Mouse (Mus musculus): ENCODE data around the gene Gse1.

The Gse1 gene

DNA sequence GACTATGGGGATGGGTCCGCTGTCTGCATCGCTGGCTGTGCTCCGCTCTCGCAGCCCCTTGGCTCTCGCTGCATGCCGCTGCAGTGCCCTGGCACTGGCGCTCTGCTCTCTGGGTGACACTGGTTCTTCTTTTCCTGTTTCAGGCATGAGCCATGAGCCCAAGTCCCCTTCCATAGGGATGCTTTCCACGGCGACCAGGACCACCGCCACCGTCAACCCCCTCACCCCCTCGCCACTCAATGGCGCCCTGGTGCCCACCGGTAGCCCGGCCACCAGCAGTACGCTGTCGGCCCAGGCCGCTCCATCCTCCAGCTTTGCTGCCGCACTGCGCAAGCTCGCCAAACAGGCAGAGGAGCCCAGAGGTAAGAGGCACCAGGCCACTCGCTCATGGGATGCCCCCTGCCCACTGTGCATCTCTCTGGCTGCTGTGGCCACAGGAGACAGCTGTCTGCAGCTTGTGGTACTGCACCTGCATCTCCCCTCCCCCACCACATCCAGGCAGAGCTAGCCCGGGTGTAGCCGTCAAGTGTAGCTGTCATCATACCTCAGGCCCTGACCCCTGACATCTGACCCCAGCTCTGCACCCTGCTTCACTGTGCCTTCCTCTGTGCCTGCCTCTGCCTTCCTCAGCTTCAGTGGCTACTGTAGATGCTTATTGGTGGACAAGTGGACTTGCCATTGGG is 325.3 kb downstream of the Gse1 start:
- no peak for DNase-seq (ENCODE audit: low spot score)

DNA sequence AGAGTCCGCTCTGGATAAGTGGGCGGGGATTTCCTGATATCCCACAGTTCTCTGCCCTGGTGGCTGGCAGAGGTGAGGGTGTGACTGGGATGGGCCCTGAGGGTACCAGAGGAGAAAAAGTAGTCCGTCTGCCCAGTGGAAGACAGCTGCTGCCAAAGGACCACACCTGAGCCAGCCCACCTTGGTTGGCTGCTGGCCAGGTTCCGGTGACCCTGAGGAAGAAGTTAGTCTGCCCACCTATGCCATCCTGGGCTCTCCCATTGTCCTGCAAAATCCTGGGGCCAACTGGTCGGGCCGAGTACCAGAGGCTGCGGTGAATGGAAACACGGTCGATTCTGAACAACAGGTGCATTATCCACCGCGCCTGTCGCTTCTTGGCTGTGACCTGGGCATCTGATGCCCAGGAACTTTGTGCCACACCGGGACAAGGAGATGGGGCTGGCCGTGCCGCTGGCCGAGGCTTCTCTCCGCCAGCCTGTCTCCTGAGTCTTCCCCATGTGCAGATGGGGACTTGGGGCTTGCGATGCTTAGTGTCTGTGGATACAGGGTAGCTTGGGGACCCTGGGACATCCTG is 326.3 kb downstream of the Gse1 start:
- DNase-seq (ENCODE audit: low spot score): no peak

DNA sequence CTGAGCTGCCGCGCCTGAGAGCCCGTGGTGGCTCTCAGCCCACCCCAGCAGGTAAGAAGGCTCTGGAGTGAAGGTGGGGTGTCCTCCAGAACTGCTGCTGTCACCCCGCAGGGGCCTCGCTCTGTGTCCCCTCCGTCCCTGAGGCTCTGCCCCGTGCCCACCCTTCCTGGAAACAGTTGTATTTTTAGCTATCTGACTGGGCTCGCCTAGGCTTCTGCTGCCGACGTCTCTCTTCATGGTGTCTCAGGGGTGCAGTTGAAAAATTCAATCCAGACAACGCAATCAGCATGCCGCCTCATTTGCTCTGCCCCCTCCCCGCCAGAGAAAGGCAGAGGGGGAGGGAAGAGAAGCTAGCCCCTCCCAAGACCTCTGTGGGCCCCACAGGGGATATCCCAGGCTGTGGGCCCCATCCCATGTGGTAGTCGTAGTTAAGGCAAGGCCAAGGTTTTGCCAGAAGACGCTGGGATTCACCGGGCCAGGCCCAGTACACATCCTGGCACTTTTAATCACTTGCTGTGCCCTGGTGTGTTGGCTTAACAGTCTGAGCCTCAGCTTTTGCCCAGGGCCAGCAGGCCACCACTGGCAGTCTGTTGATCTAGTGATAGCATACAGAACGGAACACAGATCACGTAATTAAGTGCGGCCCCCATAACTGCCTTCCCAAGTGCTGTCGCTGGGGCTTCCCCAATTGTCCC is 328.1 kb downstream of the Gse1 start:
- no peak for DNase-seq (ENCODE audit: low spot score)

DNA sequence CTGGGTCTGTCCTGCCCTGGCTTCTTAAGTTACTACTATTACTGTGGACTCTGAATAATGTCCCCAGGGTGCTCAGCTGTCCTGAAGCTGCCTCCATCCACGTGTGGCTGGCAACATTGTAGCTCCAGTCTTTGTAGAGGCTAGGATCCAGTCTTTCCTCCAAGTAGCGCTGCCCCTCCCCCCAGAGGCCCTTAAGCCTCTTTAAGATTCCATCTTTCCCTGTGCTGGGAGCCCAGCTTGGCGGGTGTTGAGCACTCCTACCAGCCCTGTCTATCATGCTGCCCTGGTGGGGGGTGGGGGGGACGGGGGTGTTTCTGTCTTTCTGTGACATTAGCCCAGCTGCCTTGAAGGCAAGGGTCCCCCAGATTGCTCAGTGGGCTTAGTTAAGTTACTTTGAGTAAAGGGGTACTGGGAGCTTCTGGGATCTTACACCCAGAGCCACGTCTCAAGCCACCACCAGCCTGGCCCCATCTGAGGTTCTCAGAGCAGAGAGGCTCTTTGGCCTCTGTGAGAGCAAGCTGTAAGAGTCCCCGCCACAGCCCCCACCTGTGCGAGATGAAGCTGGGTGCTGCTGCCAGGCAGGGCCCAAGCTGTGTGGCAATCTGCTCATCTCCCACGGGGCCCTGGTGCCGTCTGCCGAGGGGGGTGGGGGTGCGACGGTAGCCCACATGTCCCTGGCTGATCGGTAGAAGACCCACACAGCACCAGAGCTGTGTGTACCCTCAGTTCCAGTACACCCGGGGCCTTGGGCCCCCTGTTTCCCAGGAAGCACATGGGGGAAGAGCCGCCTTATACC is 329.1 kb downstream of the Gse1 start:
- DNase-seq (ENCODE audit: low spot score): peak; percentile 54

DNA sequence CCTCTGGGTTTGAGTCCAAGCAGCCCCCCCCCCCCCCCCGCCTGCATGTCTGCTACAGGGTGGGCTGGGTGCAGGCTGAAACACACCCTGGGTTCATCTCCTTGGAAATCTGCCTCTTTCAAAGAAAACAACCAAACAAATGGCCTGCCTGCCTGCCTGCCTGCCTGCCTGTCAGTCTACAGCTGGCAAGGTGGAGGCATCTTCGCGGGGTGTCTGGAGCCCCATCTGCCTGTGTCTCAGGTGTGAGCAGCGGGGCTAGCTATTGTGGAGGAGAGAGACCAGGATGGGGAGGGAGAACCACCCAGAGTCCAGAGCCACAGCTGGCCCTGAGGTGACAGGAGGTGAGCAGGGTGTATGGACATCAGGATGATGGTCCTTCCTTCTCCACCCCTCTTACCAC is 329.9 kb downstream of the Gse1 start:
- no peak for DNase-seq (ENCODE audit: low spot score)

DNA sequence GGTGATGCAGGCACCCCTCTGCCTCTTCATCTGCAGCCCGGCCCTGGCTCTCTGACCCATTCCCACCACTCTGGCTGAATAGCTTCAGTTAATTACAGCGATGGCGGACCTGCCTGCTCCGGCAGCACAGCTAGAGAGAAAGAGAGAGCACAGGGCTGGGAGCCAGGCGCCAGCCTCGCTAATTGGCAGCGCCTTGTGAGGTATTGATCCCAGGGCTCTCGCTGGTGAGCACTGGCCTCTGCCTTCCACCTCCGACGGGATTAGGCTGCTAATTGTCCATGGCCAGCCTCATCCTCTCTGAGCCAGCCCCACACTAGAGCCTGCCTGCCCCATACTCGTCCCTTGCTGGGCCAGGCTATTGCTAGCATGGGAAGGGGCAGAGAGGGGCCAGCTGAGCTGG is 331.4 kb downstream of the Gse1 start:
- DNase-seq (ENCODE audit: low spot score): peak; percentile 64

DNA sequence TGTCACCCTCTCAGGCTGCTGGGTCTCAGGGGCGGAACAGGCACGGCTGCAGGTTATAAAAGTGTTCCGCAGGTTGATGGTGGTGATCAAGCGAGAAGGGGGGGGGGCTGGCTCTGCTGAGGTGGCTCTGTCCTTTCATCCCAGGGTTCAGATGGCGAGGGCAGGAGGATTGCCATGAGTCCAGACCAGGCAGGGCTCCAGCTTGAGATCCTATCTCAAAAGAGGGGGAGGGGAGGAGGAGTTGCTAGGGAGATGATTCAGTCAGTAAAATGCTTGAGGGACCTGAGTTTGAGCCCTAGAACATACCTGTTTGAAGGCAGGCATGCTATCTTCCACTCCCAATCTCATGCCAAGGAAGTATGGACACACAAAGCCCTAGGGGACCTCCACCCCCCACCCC is 332.3 kb downstream of the Gse1 start:
- no peak for DNase-seq (ENCODE audit: low spot score)

DNA sequence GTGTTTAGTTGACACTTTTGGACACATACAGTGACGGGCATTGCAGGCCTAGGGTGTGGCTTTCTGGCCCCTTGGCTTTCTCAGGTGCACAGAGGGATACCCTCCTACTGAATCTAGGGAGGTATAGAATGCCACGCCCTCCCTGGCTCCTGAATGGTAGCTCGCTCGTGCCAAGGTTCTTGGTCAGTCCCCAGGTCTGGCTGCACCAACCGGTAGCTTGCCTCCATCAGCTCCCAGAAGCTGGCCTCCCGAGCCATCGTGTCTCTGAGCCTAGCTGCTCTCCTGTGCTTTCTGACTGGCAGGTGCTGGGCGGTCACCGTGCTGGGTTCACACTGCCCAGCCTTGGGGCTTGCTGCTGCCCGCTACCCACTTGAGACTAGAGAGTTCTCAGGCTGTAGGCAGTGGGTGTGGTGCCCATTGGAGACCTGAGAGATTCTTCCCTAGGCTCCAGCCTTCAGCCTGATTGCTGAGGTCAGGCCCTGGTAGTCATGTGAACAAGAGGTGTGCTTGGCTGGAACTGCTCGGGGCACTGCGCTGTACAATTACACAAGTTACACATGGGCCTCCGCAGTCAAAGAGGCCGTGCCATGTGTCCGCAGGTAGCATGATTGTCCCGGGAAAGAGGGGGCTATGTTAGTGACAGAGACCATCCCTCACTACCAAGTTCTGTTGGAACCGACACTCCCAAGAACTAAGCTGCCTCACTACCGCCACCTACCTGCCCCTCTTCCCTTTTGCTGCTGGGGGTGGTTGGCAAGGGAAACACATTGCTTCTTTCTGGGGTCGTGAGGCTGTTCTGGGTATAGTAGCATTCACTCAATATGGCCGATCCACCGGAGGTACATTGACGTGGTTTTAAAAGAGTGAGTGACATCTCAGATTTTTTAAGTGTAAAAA is 333.5 kb downstream of the Gse1 start:
- DNase-seq (ENCODE audit: low spot score): peak; percentile 59

DNA sequence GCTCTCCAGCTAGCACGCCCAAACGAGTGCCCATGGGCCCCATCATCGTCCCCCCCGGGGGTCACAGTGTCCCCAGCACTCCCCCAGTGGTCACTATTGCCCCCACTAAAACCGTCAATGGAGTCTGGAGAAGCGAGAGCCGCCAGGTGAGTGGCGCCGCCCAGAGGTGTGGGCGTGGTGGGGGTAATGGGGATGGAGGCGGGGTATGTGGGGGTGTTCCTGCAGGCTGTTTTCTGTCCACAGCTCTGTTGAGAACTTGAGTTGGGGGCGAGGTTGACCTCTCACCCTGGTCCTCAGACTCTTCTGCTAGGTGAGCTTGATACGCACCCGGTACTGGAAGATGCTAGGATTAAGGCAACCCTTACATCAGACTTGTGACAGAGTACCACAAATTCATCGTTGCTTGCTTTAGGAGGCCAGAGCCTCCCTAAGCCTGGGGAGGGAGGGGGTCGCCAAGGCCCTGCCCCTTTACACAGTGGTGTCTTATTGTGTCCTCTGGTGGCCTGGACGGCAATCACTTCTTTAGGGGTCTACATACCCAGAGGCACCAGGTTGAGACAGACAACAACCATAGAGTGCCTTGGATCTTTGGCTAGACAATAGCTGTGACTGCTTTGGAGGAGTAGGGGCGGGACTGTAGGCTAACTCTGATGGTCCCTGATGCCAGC is 334.6 kb downstream of the Gse1 start:
- DNase-seq (ENCODE audit: low spot score): no peak

DNA sequence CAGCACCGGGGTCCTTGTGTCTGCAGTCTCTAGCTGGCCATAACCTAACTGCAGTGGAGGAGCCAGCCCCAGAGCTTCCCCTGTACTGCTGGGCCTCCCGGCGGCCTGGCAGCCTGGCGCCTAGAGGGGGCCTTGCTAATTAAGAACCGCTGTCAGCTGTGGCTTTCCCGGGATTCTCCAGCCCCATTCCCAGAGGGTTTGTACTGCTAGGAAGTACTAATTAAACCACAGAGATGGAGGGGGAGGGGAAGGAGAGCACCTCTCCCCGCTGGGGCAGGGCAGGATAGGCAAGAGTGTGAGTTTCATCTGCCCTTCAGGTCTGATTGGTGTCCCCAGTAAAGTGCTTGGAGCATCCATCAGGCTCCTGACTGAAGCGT is 335.1 kb downstream of the Gse1 start:
- DNase-seq (ENCODE audit: low spot score): peak; percentile 66

DNA sequence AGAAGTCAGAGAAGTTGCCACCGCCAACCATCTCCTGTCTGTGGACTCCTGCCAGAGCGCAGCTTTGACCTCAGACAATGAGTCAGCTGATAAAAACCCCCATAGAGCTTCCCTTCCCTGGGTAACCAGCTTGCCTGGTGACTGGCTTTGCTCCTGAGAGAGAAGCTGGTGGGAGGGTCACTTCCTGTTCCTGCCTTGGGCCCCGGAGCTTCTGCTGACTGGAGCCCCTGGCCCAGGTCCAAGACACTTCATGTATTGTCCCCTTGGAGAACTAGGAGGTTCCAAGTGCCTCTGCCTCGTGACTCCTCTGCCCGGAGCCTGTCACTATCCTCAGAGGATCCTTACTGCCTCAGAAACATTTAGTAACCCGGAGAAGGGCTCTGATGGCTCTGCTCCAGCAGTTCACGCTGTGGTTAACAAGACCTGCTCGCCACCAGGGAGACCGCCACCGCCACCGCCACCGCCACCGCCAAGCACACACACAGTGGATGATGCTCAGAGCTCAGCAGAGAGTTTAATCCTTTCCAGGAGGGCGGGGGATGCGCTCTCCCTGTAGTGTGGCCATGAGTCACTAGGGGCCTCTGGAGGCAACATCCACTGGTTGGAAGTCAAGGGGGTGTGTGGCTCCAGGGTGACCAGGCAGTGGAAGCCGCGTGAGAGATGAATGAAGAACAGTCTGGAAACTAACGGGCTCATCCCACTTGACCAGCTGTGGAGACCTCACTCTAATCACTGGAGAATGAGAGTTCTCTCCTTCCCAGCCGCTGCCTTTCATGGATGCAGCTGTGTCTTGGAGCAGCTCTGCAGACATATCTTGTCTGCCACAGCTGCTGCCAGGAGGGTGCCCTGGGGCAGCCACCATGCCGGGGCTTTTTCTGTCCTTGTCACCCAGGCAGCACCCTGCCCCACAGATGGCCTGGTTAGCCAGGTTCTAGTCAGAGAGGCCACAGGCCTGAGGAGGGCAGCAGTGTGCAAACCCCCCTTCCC is 335.9 kb downstream of the Gse1 start:
- DNase-seq (ENCODE audit: low spot score): no peak

DNA sequence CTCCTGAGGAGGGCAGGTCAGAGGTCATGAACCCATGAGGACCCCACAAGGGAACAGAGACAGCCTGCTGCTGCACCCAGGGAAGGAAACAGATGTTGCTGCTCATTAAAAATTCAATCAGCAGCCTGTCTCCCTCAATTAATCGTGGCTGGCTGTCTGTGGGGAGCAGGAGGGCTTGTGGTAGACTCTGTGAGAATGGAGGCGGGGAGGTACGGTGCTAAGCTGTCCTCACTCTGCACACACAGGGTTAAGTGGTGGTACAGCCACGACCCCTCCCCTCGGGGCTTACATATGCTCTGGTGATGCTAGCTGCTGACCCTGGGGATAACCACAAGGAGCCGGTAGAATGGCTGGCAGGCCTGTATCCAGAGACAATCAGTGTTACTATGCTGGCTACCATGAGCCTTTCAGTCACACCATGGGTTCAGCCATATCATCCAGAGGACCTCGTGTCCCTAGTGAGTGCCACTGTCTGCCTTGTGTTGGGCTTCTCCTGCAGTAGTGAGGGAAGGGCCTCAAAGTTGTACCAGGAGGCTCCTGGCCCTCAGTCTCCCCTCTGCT is 337.0 kb downstream of the Gse1 start:
- peak; percentile 75 for DNase-seq (ENCODE audit: low spot score)

DNA sequence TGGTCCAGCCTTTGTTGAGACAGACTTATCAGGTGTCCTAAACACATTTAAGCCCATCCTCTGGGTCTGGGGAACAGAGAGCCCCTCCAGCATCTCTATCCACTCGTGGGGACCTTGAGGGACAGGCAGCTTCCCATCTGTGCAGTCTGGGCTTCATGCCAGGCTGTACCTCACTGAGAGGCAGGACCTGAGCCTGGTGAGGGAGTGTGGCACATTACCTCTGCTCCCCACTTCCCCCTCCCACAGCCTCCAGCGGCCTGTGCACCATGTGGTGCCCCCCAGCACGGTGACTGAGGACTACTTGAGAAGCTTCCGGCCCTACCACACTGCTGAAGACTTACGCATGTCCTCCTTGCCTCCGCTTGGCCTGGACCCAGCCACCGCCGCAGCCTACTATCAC is 338.4 kb downstream of the Gse1 start:
- no peak for DNase-seq (ENCODE audit: low spot score)

DNA sequence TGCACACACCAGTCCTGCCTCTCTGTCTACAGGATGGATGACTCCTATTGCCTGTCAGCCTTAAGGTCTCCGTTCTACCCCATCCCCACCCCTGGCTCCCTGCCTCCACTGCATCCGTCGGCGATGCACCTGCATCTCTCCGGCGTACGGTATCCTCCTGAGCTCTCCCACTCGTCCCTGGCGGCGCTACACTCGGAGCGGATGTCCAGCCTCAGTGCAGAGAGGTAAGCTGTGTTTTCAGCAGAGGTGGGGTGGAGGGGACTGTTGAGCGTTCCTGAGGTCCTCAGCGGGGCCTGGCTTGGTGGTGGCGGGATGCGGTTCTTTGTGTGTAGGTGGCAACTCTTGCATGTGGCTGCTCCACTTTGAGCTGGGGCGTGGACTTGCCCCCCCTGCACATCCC is 339.5 kb downstream of the Gse1 start:
- DNase-seq (ENCODE audit: low spot score): no peak

DNA sequence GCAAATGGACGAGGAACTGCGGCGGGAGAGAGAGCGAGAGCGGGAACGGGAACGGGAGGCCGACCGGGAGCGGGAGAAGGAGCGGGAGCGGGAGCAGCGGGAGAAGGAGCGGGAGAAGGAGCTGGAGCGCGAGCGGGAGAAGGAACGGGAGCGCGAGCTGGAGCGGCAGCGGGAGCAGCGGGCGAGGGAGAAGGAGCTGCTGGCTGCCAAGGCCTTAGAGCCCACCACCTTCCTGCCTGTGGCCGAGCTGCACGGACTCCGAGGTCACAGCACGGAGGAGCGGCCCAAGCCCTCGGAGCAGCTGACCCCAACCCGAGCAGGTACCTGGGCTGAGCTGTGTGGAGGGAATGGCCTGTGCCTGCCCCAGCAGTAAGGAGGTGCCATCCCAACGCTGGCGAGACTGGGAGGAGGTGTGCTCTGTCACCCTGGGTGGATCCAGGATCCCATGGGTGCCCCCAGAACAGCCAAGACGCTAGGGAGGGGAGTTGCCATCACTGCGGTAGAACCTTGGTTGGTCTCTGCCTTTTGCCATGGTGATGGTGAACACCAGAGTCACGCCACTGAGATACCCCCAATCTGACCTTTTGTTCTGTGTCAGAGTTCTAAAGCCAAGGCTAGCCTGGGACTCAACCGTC is 340.0 kb downstream of the Gse1 start:
- no peak for DNase-seq (ENCODE audit: low spot score)

DNA sequence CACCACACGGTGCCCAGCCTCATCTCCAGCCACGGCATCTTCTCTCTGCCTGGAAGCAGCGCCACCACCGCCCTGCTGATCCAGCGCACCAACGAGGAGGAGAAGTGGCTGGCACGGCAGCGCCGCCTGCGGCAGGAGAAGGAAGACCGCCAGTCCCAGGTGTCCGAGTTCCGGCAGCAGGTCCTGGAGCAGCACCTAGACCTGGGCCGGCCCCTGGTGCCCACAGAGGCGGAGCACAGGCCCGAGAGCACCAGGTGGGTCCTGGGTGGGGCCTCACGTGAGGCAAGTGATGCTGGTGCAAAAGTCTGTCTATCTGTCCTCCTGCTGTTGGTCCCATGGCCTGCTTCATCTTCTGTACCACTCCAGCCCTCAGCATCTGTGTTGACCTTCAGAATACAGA is 340.9 kb downstream of the Gse1 start:
- DNase-seq (ENCODE audit: low spot score): no peak

DNA sequence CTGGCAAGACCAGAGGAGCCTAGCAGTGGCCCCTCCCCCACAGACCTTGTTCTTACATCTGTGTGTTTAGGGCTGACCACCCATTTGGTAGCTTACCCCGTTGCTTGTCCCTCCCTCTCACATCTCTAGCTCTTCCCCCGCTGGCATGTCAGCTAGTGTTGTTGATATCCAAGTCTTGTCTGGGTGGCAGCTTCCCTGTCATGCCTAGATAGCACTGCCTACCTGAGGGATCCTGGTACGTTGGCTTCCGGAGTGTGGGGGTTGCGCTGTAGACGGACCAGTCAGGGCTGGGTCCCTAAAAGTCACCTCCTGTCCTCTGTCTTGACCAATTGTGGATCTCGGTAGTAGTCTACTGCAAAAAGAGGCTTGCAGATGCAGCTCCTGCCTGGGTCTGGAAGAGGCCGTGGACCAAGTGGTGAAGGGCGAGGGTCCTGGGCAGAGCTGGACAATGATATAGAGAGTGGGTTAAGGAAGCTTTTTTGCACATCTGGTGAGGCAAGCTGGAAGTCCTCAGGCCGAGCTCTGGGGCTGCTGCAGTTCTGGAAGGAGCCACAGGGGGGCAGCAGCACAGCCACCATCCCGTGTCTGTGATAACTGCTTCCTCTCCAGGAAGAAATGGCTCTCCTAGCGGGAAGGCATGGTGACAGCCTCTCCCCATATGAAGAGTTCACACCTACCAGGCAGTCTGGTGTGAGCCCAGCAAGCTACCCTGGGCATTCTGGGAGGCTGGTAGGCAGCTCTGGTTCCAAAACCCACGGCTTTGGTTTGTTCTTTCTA is 341.9 kb downstream of the Gse1 start:
- DNase-seq (ENCODE audit: low spot score): peak; percentile 76

DNA sequence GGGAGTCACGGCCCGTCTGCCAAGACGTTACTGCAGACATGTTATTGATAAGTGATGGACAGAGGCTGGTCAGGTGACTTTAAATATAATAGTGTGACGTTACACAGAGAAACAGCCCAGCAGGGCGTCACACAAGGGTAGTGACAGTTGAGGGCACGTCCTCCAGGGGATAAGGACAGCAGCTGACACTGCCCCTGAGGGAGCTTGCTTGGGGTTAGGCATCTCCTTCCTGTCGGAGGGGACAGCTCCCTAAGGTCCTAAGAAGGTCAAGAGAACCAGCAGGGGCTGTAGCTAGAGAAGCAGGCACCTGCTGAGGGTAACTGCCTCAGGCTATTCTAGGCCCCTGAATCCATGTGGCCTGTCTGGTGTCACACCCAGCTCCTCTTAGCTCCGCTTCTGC is 343.3 kb downstream of the Gse1 start:
- no peak for DNase-seq (ENCODE audit: low spot score)
